Mouse (Mus musculus): ENCODE results near the gene Atg10. TPM values are rescaled to one million over a fixed set of nuclear protein-coding genes. Genes with fewer than 3 reads are reported as not detected.

Gene Atg10
- total RNA-seq, 1 experiment: 2.6 TPM

GRCm38 (mm10) chr13:90913675-90914192, 310.0 kb downstream of the Atg10 start:
- DNase-seq (ENCODE audit: low read depth, low spot score): no peak
- no peak overlapping the region for H3K4me3 ChIP-seq (ENCODE audit: insufficient read depth in 1 of 2, low read depth in 1 of 2, low read length in 2 of 2, poor library complexity in 1 of 2, severe bottlenecking in 1 of 2)
- H3K27ac ChIP-seq (ENCODE audit: insufficient read depth, low read depth, low read length, poor library complexity, severe bottlenecking): no peak overlapping the region
- no peak for TF ChIP-seq ZNF384 (IDR thresholded peaks at IDR 0.05; ENCODE audit: low read depth, low read length)
- TF ChIP-seq HCFC1 (IDR thresholded peaks at IDR 0.05; ENCODE audit: borderline replicate concordance, insufficient read depth, low read length): no peak
- TF ChIP-seq MAFK (IDR thresholded peaks at IDR 0.05; ENCODE audit: insufficient read depth, low read depth, low read length): no peak
- no peak for TF ChIP-seq CHD2 (IDR thresholded peaks at IDR 0.05; ENCODE audit: low read depth, low read length)
- no peak for TF ChIP-seq ZC3H11A (IDR thresholded peaks at IDR 0.05; ENCODE audit: borderline replicate concordance, low read depth, low read length)
- no peaks in the 10 kb centered on the region for H3K36me3 ChIP-seq (ENCODE audit: control insufficient read depth, insufficient read depth, low read length, poor library complexity, severe bottlenecking)
- H3K4me1 ChIP-seq (ENCODE audit: control insufficient read depth in 2 of 2, insufficient read depth in 2 of 2, low read length in 2 of 2, poor library complexity in 1 of 2): no peaks in the 10 kb centered on the region
- H3K9me3 ChIP-seq (ENCODE audit: control insufficient read depth, insufficient read depth, low read depth, low read length): no peaks in the 10 kb centered on the region
- H3K9ac ChIP-seq (ENCODE audit: insufficient read depth, low read depth, low read length, poor library complexity, severe bottlenecking): no peak overlapping the region
- in situ Hi-C loops (cut with MboI; ENCODE audit: low sequenced_read_pairs in 2 of 2, unreplicated experiment in 2 of 2): no loop called here

GRCm38 (mm10) chr13:90912760-90913674, 310.8 kb downstream of the Atg10 start:
- no peak overlapping the region for H3K27ac ChIP-seq (ENCODE audit: insufficient read depth, low read depth, low read length, poor library complexity, severe bottlenecking)
- DNase-seq (ENCODE audit: low read depth, low spot score): no peak
- H3K9ac ChIP-seq (ENCODE audit: insufficient read depth, low read depth, low read length, poor library complexity, severe bottlenecking): no peak overlapping the region
- H3K4me3 ChIP-seq (ENCODE audit: insufficient read depth in 1 of 2, low read depth in 1 of 2, low read length in 2 of 2, poor library complexity in 1 of 2, severe bottlenecking in 1 of 2): no peak overlapping the region
- in situ Hi-C loops (cut with MboI; ENCODE audit: low sequenced_read_pairs in 2 of 2, unreplicated experiment in 2 of 2): no loop called here
- H3K36me3 ChIP-seq (ENCODE audit: control insufficient read depth, insufficient read depth, low read length, poor library complexity, severe bottlenecking): no peaks in the 10 kb centered on the region
- H3K4me1 ChIP-seq (ENCODE audit: control insufficient read depth in 2 of 2, insufficient read depth in 2 of 2, low read length in 2 of 2, poor library complexity in 1 of 2): no peaks in the 10 kb centered on the region
- no peaks in the 10 kb centered on the region for H3K9me3 ChIP-seq (ENCODE audit: control insufficient read depth, insufficient read depth, low read depth, low read length)
- no peak for TF ChIP-seq MAFK (IDR thresholded peaks at IDR 0.05; ENCODE audit: insufficient read depth, low read depth, low read length)
- TF ChIP-seq ZC3H11A (IDR thresholded peaks at IDR 0.05; ENCODE audit: borderline replicate concordance, low read depth, low read length): no peak
- TF ChIP-seq ZNF384 (IDR thresholded peaks at IDR 0.05; ENCODE audit: low read depth, low read length): no peak
- TF ChIP-seq HCFC1 (IDR thresholded peaks at IDR 0.05; ENCODE audit: borderline replicate concordance, insufficient read depth, low read length): no peak
- no peak for TF ChIP-seq CHD2 (IDR thresholded peaks at IDR 0.05; ENCODE audit: low read depth, low read length)

GRCm38 (mm10) chr13:90907376-90907775, 316.4 kb downstream of the Atg10 start:
- no peak overlapping the region for H3K9ac ChIP-seq (ENCODE audit: insufficient read depth, low read depth, low read length, poor library complexity, severe bottlenecking)
- no peaks in the 10 kb centered on the region for H3K9me3 ChIP-seq (ENCODE audit: control insufficient read depth, insufficient read depth, low read depth, low read length)
- DNase-seq (ENCODE audit: low read depth, low spot score): no peak
- no peaks in the 10 kb centered on the region for H3K4me1 ChIP-seq (ENCODE audit: control insufficient read depth in 2 of 2, insufficient read depth in 2 of 2, low read length in 2 of 2, poor library complexity in 1 of 2)
- H3K27ac ChIP-seq (ENCODE audit: insufficient read depth, low read depth, low read length, poor library complexity, severe bottlenecking): no peak overlapping the region
- TF ChIP-seq CHD2 (IDR thresholded peaks at IDR 0.05; ENCODE audit: low read depth, low read length) (no peak), ZC3H11A (IDR thresholded peaks at IDR 0.05; ENCODE audit: borderline replicate concordance, low read depth, low read length) (no peak), HCFC1 (IDR thresholded peaks at IDR 0.05; ENCODE audit: borderline replicate concordance, insufficient read depth, low read length) (no peak), MAFK (IDR thresholded peaks at IDR 0.05; ENCODE audit: insufficient read depth, low read depth, low read length) (no peak), ZNF384 (IDR thresholded peaks at IDR 0.05; ENCODE audit: low read depth, low read length) (no peak)
- in situ Hi-C loops (cut with MboI; ENCODE audit: low sequenced_read_pairs in 2 of 2, unreplicated experiment in 2 of 2): no loop called here
- no peaks in the 10 kb centered on the region for H3K36me3 ChIP-seq (ENCODE audit: control insufficient read depth, insufficient read depth, low read length, poor library complexity, severe bottlenecking)
- H3K4me3 ChIP-seq (ENCODE audit: insufficient read depth in 1 of 2, low read depth in 1 of 2, low read length in 2 of 2, poor library complexity in 1 of 2, severe bottlenecking in 1 of 2): 0 out of 4 replicates have a peak overlapping the region, but pooled peaks of 1 of the 2 experiments have one; percentile 26

GRCm38 (mm10) chr13:90905176-90905575, 318.6 kb downstream of the Atg10 start, which contains the start of gene Atp6ap1l:
Gene Atp6ap1l, minus strand, starts transcription at chr13:90905355.
- TF ChIP-seq HCFC1 (IDR thresholded peaks at IDR 0.05; ENCODE audit: borderline replicate concordance, insufficient read depth, low read length) (no peak), CHD2 (IDR thresholded peaks at IDR 0.05; ENCODE audit: low read depth, low read length) (no peak), ZC3H11A (IDR thresholded peaks at IDR 0.05; ENCODE audit: borderline replicate concordance, low read depth, low read length) (no peak), MAFK (IDR thresholded peaks at IDR 0.05; ENCODE audit: insufficient read depth, low read depth, low read length) (no peak), ZNF384 (IDR thresholded peaks at IDR 0.05; ENCODE audit: low read depth, low read length) (no peak)
- no peaks in the 10 kb centered on the region for H3K4me1 ChIP-seq (ENCODE audit: control insufficient read depth in 2 of 2, insufficient read depth in 2 of 2, low read length in 2 of 2, poor library complexity in 1 of 2)
- H3K36me3 ChIP-seq (ENCODE audit: control insufficient read depth, insufficient read depth, low read length, poor library complexity, severe bottlenecking): no peaks in the 10 kb centered on the region
- no peaks in the 10 kb centered on the region for H3K9me3 ChIP-seq (ENCODE audit: control insufficient read depth, insufficient read depth, low read depth, low read length)
- H3K9ac ChIP-seq (ENCODE audit: insufficient read depth, low read depth, low read length, poor library complexity, severe bottlenecking): no peak within 1 kb of the TSS
- in situ Hi-C loops (cut with MboI; ENCODE audit: low sequenced_read_pairs in 2 of 2, unreplicated experiment in 2 of 2): no loop called here
- H3K4me3 ChIP-seq (ENCODE audit: insufficient read depth in 1 of 2, low read depth in 1 of 2, low read length in 2 of 2, poor library complexity in 1 of 2, severe bottlenecking in 1 of 2): no peak within 1 kb of the TSS
- no peak for DNase-seq (ENCODE audit: low read depth, low spot score)
- H3K27ac ChIP-seq (ENCODE audit: insufficient read depth, low read depth, low read length, poor library complexity, severe bottlenecking): no peak within 1 kb of the TSS

Data from ES-E14 (cell line).